Mouse (Mus musculus) midbrain, embryonic 10.5 days (tissue): ENCODE results near the gene Aff3. TPM values are rescaled to one million over a fixed set of nuclear protein-coding genes. Genes with fewer than 3 reads are reported as not detected.

Experiments used
- DNase-seq: peaks from one replicate; pipeline ENCODE4 v3.0.0-alpha.2; 2017; ENCODE audit warnings: low spot score
- H3K27ac ChIP-seq: fragments of 300-500 bp; sonication (generic); replicated peaks from 2 replicates; pipeline ENCODE4 v1.5.1; 2016; ENCODE audit warnings: mild to moderate bottlenecking
- H3K27me3 ChIP-seq: fragments of 300-500 bp; sonication (generic); 2 replicates; pipeline ENCODE4 v1.6.1; 2016; ENCODE audit warnings: low read depth, mild to moderate bottlenecking; ENCODE audit not compliant: poor library complexity, severe bottlenecking
- H3K36me3 ChIP-seq: fragments of 300-500 bp; sonication (generic); 2 replicates; pipeline ENCODE4 v1.6.1; 2016; ENCODE audit warnings: mild to moderate bottlenecking, moderate library complexity
- H3K4me1 ChIP-seq: fragments of 300-500 bp; sonication (generic); 2 replicates; pipeline ENCODE4 v1.6.1; 2016
- H3K4me3 ChIP-seq: fragments of 300-500 bp; sonication (generic); 2 replicates; pipeline ENCODE4 v1.5.1; 2016; ENCODE audit warnings: mild to moderate bottlenecking, moderate library complexity
- H3K9me3 ChIP-seq: fragments of 300-500 bp; sonication (generic); replicated peaks from 2 replicates; pipeline ENCODE4 v1.6.1; 2016; ENCODE audit warnings: mild to moderate bottlenecking
- WGBS: fragments of 180-500 bp; shearing (Covaris S2); methylation state at CpG from one replicate; pipeline ENCODE4 v1.1.7; 2016; 5-methylcytosine and 5-hydroxymethylcytosine counted together
- polyA plus RNA-seq: library from polyadenylated mRNA; unstranded; fragments of >200 nt; fragmentation: Nextera tagmentation; extraction: Ambion mirVana; gene quantifications from 2 replicates; pipeline ENCODE4 v1.2.1, GENCODE M21; 2016

Gene Aff3
- polyA plus RNA-seq, 1 experiment from 2014 or later = 3.0 TPM

- DNase-seq = no peak
- WGBS = 77% methylated on average over 15 of the region's 15 CpGs
- Histone ChIP-seq H3K27me3 (no peaks in the 10 kb centered on the region), H3K36me3 (no peaks in the 10 kb centered on the region), H3K4me3 (no peak overlapping the region), H3K4me1 (peaks cover 15% of the 10 kb centered on the region), H3K27ac (no peak overlapping the region), H3K9me3 (no peaks in the 10 kb centered on the region)
Measured at GRCm38 (mm10) chr1:38512258-38513081, 152.3 kb downstream of the Aff3 start.

GRCm38 (mm10) chr1:38511076-38511475 lies 153.7 kb downstream of the Aff3 start:
- WGBS = 77% methylated on average over 5 of the region's 5 CpGs
- no peak for DNase-seq
- Histone ChIP-seq H3K9me3 (no peaks in the 10 kb centered on the region), H3K36me3 (no peaks in the 10 kb centered on the region), H3K27ac (no peak overlapping the region), H3K27me3 (no peaks in the 10 kb centered on the region), H3K4me3 (no peak overlapping the region), H3K4me1 (peaks cover 23% of the 10 kb centered on the region)

DNA sequence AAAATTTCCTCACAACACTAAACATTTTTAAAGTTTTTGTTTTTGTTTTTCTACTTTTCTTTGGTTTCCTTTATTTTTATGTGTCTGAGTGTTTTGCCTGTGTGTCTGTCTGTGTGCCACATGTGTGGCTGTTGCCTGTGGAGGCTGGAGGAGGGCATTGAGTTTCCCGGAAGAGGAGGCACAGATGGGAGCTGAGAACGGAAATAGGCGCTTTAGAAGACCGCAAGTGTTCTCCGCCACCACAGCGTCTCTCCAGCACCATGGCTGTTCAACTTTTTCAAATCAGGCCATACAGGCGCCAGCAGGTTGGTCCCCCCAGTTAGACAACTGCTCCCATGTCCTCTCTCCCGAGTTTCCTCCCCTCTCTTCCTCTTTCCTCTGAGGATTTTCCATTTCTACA lies 155.5 kb downstream of the Aff3 start:
- WGBS = 87% methylated on average over 8 of the region's 8 CpGs
- Histone ChIP-seq H3K27ac (no peak overlapping the region), H3K27me3 (no peaks in the 10 kb centered on the region), H3K36me3 (no peaks in the 10 kb centered on the region), H3K9me3 (no peaks in the 10 kb centered on the region), H3K4me3 (no peak overlapping the region), H3K4me1 (peaks cover 19% of the 10 kb centered on the region)
- DNase-seq = no peak

DNA sequence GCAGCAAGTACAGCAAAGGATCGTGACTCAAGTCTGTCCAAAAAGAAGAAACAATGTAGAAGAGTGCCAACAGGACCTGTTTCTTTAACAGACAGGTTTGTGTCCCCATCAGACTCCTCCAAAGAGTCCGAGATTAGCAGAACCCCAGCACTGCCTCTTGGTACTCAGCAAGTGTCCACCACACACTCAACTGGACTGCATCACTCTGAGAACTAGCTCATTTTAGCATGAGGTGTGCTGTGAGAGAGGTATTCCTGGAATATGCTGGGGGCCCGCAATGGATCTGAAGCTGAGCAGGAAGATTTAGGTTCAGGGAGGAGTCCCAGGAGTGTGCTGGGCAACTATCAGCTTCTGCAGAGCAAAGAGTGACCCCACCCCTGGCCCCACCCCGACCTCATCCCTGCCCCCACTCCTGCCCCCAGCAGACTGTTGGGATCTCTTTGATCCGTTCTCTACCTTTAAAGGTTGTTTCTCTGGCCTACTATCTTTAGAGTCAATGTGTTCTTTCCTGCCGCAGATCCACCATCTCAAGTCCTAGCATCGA lies 157.0 kb downstream of the Aff3 start:
- H3K4me1 ChIP-seq = peaks cover 27% of the 10 kb centered on the region
- no peaks in the 10 kb centered on the region for H3K36me3 ChIP-seq
- no peak overlapping the region for H3K27ac ChIP-seq
- H3K27me3 ChIP-seq = no peaks in the 10 kb centered on the region
- no peak overlapping the region for H3K4me3 ChIP-seq
- no peak for DNase-seq
- 84% methylated on average over 7 of the region's 7 CpGs for WGBS
- no peaks in the 10 kb centered on the region for H3K9me3 ChIP-seq

GRCm38 (mm10) chr1:38506396-38506795 lies 158.4 kb downstream of the Aff3 start:
- 82% methylated on average over 3 of the region's 3 CpGs for WGBS
- Histone ChIP-seq H3K27ac (no peak overlapping the region), H3K4me1 (peaks cover 27% of the 10 kb centered on the region)

DNA sequence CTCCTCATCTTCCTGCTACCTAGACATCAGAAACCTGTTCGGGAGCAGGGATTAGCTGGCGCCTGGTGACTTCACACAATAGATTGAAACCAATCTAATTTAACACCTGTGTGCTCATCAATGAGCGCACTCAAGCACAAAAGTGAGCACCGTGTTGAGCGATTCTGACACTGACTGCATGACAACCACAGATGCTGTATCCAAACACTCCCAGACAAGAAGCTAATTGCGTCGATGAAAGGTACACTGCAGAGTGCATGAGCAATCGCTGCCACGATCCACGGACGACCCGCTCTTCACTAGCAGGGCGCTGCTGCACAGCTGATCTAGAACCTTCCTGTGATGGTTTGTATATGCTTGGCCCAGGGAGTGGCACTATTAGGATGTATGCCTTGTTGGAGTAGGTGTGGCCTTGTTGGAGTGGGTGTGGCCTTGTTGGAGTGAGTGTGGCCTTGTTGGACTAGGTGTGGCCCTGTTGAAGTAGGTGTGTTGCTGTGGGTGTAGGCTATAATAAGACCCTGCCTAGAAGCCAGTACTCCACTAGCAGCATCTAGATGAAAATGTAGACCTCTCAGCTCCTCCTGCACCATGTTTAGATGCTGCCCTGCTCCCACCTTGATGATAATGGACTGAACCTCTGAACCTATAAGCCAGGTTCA lies 161.2 kb downstream of the Aff3 start:
- Histone ChIP-seq H3K27me3 (no peaks in the 10 kb centered on the region), H3K9me3 (no peaks in the 10 kb centered on the region), H3K27ac (no peak overlapping the region), H3K36me3 (no peaks in the 10 kb centered on the region), H3K4me3 (no peak overlapping the region), H3K4me1 (peaks cover 26% of the 10 kb centered on the region)
- DNase-seq = no peak
- WGBS = 74% methylated on average over 13 of the region's 13 CpGs

More at GRCm38 (mm10) chr1:38506396-38506795, 158.4 kb downstream of the Aff3 start:
- Histone ChIP-seq H3K4me3 (no peak overlapping the region), H3K27me3 (no peaks in the 10 kb centered on the region), H3K36me3 (no peaks in the 10 kb centered on the region), H3K9me3 (no peaks in the 10 kb centered on the region)
- no peak for DNase-seq

DNA sequence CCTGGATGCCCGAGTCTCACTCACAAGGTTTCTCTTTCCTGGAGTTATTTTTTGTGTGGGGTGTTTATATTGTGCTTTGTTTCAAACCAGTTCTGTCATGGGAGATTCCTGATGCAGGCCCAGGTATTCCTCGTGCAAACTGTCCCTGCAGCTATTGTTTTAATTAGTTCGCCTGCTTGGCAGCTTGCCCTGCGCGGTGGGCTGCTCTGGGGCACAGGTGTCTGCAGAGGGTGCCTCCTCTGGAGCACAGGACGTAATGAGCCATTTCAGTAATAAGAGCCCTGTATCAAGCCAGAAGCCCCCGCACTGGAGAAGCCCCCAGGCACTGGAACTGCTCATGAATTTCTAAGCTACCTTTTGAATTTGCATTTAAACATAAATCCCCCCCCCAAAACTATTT lies 162.0 kb downstream of the Aff3 start:
- no peaks in the 10 kb centered on the region for H3K9me3 ChIP-seq
- H3K4me1 ChIP-seq = peaks cover 30% of the 10 kb centered on the region
- no peaks in the 10 kb centered on the region for H3K36me3 ChIP-seq
- DNase-seq = no peak
- no peaks in the 10 kb centered on the region for H3K27me3 ChIP-seq
- H3K4me3 ChIP-seq = no peak overlapping the region
- H3K27ac ChIP-seq = no peak overlapping the region
- WGBS = 70% methylated on average over 7 of the region's 7 CpGs

DNA sequence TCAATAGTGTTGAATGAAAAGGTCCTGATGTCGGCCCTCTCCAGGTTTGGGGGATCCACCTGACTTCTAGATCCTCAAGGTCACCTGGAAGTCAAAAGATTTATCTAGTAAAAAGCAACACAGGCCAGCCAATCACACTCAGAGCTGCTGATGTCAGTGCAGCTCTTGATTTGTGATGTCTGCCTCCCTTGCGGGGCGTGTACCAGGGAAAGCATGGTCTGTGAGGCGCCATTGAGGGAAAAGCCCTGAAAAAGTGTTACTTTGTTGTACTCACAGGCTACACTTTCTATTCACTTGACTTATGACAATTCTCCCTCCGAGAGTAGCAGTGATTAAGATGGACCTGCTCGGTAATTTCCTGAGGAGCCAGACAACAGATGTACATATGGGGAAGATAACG lies 163.5 kb downstream of the Aff3 start:
- Histone ChIP-seq H3K27me3 (no peaks in the 10 kb centered on the region), H3K4me3 (no peak overlapping the region), H3K36me3 (no peaks in the 10 kb centered on the region), H3K27ac (no peak overlapping the region), H3K9me3 (no peaks in the 10 kb centered on the region), H3K4me1 (peaks cover 31% of the 10 kb centered on the region)
- WGBS = 93% methylated on average over 7 of the region's 7 CpGs
- no peak for DNase-seq

- Histone ChIP-seq H3K9me3 (no peaks in the 10 kb centered on the region), H3K27ac (no peak overlapping the region), H3K4me3 (no peak overlapping the region), H3K4me1 (peaks cover 30% of the 10 kb centered on the region), H3K27me3 (no peaks in the 10 kb centered on the region), H3K36me3 (no peaks in the 10 kb centered on the region)
- WGBS = 83% methylated on average over 6 of the region's 6 CpGs
- DNase-seq = no peak
Measured at GRCm38 (mm10) chr1:38499500-38499899, 165.3 kb downstream of the Aff3 start.

- no peak for DNase-seq
- no peaks in the 10 kb centered on the region for H3K9me3 ChIP-seq
- no peaks in the 10 kb centered on the region for H3K36me3 ChIP-seq
- H3K27ac ChIP-seq = no peak overlapping the region
- peaks cover 17% of the 10 kb centered on the region for H3K4me1 ChIP-seq
- WGBS = 27% methylated on average over 6 of the region's 6 CpGs
- H3K27me3 ChIP-seq = no peaks in the 10 kb centered on the region
- no peak overlapping the region for H3K4me3 ChIP-seq
Measured at GRCm38 (mm10) chr1:38497576-38497975, 167.2 kb downstream of the Aff3 start.

DNA sequence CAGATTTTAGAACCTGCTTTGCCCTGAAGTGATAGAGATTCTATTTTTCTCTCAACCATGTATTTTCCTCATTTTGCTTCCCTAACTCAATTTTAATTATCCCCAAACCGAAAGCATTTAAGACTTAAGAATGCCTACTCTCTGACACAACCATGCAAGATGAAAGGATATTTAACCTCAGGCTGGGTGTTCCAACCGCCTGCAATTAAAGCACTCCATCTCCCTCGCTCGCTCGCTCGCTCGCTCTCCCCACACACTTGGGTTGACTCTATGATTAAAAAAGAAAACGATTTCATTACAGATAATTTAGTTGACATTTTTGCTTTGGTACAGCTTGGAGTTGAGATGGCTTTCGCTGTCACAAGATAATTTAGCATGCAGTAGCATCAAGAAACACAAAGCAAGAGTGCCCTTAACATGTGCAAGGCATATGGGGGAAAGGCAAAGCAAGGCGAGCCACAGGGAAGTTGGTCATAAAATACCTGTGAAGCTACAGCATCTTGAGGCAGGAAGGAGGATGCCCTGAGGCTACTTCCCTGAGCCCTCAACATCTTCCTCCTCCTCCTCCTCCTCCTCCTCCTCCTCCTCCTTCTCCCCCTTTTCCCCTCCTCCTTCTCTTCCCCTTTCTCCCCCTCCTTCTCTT lies 167.7 kb downstream of the Aff3 start:
- no peak for DNase-seq
- WGBS = 87% methylated on average over 10 of the region's 10 CpGs
- no peak overlapping the region for H3K4me3 ChIP-seq
- H3K9me3 ChIP-seq = no peaks in the 10 kb centered on the region
- no peaks in the 10 kb centered on the region for H3K27me3 ChIP-seq
- no peaks in the 10 kb centered on the region for H3K36me3 ChIP-seq
- H3K27ac ChIP-seq = no peak overlapping the region
- H3K4me1 ChIP-seq = peaks cover 13% of the 10 kb centered on the region

GRCm38 (mm10) chr1:38495284-38495683 lies 169.5 kb downstream of the Aff3 start:
- H3K4me1 ChIP-seq = peaks cover 12% of the 10 kb centered on the region
- H3K27ac ChIP-seq = no peak overlapping the region
- DNase-seq = no peak
- no peaks in the 10 kb centered on the region for H3K27me3 ChIP-seq
- no peaks in the 10 kb centered on the region for H3K9me3 ChIP-seq
- H3K36me3 ChIP-seq = no peaks in the 10 kb centered on the region
- whole genome bisulfite sequencing = 96% methylated on average over 2 of the region's 2 CpGs
- no peak overlapping the region for H3K4me3 ChIP-seq

- H3K27ac ChIP-seq = no peak overlapping the region
- 89% methylated on average over 6 of the region's 6 CpGs for whole genome bisulfite sequencing
- no peak for DNase-seq
- no peaks in the 10 kb centered on the region for H3K27me3 ChIP-seq
- no peaks in the 10 kb centered on the region for H3K36me3 ChIP-seq
- no peaks in the 10 kb centered on the region for H3K9me3 ChIP-seq
- no peaks in the 10 kb centered on the region for H3K4me1 ChIP-seq
- H3K4me3 ChIP-seq = no peak overlapping the region
Measured at GRCm38 (mm10) chr1:38489733-38490132, 175.0 kb downstream of the Aff3 start.
